Mouse (Mus musculus) thymus, adult 18-20 months (tissue): ENCODE results near the gene Otub2.
"Not testable (repeated sequence)": the region's sequence is repeated elsewhere in the genome, so short reads cannot be mapped to it uniquely, and the experiment has no call there.

Experiments
- DNase-seq, 2 experiments: peaks; one replicate each; pipeline ENCODE4 v3.0.0; 2022; ENCODE audit warnings: mixed read lengths in 2 of 2

The Otub2 gene

GRCm38 (mm10) chr12:103373530-103374236 lies 14.8 kb upstream of the Otub2 start:
- DNase-seq: no peak

GRCm38 (mm10) chr12:103376124-103376523 lies 12.4 kb upstream of the Otub2 start:
- no peak for DNase-seq

- DNase-seq: no peak
These were observed 11.7 kb upstream of the Otub2 start for GRCm38 (mm10) chr12:103376774-103377173.

- DNase-seq: no peak
These were observed 8.3 kb upstream of the Otub2 start for GRCm38 (mm10) chr12:103380226-103380625.

GRCm38 (mm10) chr12:103389348-103389727 lies 856 bp downstream of the Otub2 start:
- DNase-seq: no peak

GRCm38 (mm10) chr12:103389982-103390381 lies 1.5 kb downstream of the Otub2 start:
- DNase-seq: no peak

GRCm38 (mm10) chr12:103391098-103391497 lies 2.6 kb downstream of the Otub2 start:
- no peak for DNase-seq

GRCm38 (mm10) chr12:103393528-103393927 lies 5.0 kb downstream of the Otub2 start:
- DNase-seq: no peak

- DNase-seq: no peak
These were observed 7.2 kb downstream of the Otub2 start for GRCm38 (mm10) chr12:103395486-103396275.

GRCm38 (mm10) chr12:103396751-103397150 lies 8.3 kb downstream of the Otub2 start:
- no peak for DNase-seq

GRCm38 (mm10) chr12:103404131-103404530 lies 15.6 kb downstream of the Otub2 start:
- no peak for DNase-seq

- no peak for DNase-seq
These were observed 19.2 kb downstream of the Otub2 start, which contains the start of gene 9330161L09Rik for GRCm38 (mm10) chr12:103407720-103408119. 9330161L09Rik (minus strand) TSS chr12:103407820.

GRCm38 (mm10) chr12:103408144-103408543 lies 19.7 kb downstream of the Otub2 start:
- no peak for DNase-seq

GRCm38 (mm10) chr12:103425016-103425728 lies 36.7 kb downstream of the Otub2 start:
- DNase-seq: no peak

GRCm38 (mm10) chr12:103425729-103426470 lies 37.4 kb downstream of the Otub2 start, which contains the start of gene Ddx24:
Ddx24 (minus strand) TSS chr12:103425830.
- DNase-seq: peak; percentile 96 to 98

GRCm38 (mm10) chr12:103426710-103427109 lies 38.2 kb downstream of the Otub2 start:
- no peak for DNase-seq

- no peak for DNase-seq
These were observed 44.9 kb downstream of the Otub2 start for GRCm38 (mm10) chr12:103433430-103433829.

- peak; percentile 47 to 72 for DNase-seq
These were observed 45.7 kb downstream of the Otub2 start, which contains the start of gene Ifi27 for GRCm38 (mm10) chr12:103433986-103434731. Ifi27 (plus strand) TSS chr12:103434211.

GRCm38 (mm10) chr12:103434861-103435260 lies 46.4 kb downstream of the Otub2 start:
- no peak for DNase-seq

GRCm38 (mm10) chr12:103437601-103438000 lies 49.1 kb downstream of the Otub2 start:
- no peak for DNase-seq

GRCm38 (mm10) chr12:103443524-103443923 lies 55.0 kb downstream of the Otub2 start, which contains the start of gene Ifi27l2a:
Ifi27l2a (minus strand) TSS chr12:103443680.
- DNase-seq: peak; percentile 8 to 35

GRCm38 (mm10) chr12:103444261-103444660 lies 55.8 kb downstream of the Otub2 start:
- DNase-seq: not testable (repeated sequence)
